Mouse (Mus musculus) thymus, adult 2 months (tissue): ENCODE measurements around the gene 2900026A02Rik.

Experiments
- CTCF ChIP-seq: fragments of 200-500 bp; IDR thresholded peaks from 2 replicates; pipeline ENCODE4 v1.5.1; 2012; ENCODE audit warnings: mild to moderate bottlenecking, control low read depth, low read length, moderate library complexity, borderline replicate concordance; ENCODE audit not compliant: control insufficient read depth, poor library complexity, insufficient read depth; ENCODE audit errors: extremely low read depth
- POLR2A ChIP-seq: fragments of 200-500 bp; IDR thresholded peaks from 2 replicates; pipeline ENCODE4 v1.6.1; 2012; ENCODE audit warnings: mild to moderate bottlenecking, low read length, control low read depth, moderate library complexity; ENCODE audit not compliant: control insufficient read depth, poor library complexity, insufficient read depth; ENCODE audit errors: extremely low read depth

DNA sequence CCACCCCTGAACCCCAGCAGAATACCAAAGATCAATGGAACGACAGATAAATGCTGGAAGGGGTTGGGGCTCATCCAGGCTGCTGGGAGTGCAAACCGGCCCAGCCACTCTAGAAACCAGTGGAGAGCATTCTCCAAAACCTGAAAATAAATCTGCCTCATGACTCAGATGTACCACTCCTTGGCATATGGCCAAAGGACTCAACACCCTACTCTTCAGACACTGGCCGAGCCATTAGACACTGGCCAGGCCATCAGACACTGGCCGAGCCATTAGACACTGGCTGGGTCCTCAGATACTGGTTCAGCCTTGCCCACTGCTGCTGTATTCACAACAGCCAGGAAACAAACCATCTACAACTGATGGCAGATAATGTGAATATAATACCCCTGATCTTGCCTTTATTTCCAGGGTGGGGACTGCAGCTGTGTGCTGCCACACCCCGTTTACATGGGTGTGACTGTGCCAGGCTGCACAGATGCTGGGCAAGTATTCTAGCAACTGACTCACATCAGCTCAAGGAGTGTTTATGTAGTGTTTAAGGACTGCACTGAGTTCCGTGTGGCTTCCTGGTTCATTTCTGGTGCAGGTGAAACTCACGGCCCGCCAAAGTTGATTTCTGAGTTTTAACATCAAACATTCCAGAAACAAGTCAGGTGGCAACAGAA is 28.4 kb upstream of the 2900026A02Rik start:
- TF ChIP-seq POLR2A (no peak), CTCF (no peak)
